In genomic region chr15:89623626-89623959, GRCm38 (mm10) we compare ENCODE assay signal across 7 mouse cellular contexts. TPM values are rescaled to one million over a fixed set of nuclear protein-coding genes. Genes with fewer than 3 reads are reported as not detected.
A peak's percentile ranks its signal among the peaks of the same experiment; 100 is the strongest.
DNase-seq lines count a peak whose midpoint lies in the region; ATAC-seq and TF ChIP-seq lines count a peak whose summit lies in the region.

No protein-coding gene starts in this region.

- H3K4me2 ChIP-seq in embryonic facial prominence, embryonic 13.5 days: no peak overlapping the region

- no peak overlapping the region for H3K27ac ChIP-seq in bone marrow, adult 2 months (ENCODE audit: control insufficient read depth, insufficient read depth, low read depth, low read length, poor library complexity)
- H3K27ac ChIP-seq in embryonic facial prominence, embryonic 13.5 days: no peak overlapping the region

- 0 out of 2 replicates have a peak, but pooled peaks have one; percentile 15 for ATAC-seq in embryonic facial prominence, embryonic 13.5 days (ENCODE audit: insufficient number of reproducible peaks, insufficient read depth, low FRiP score, low TSS enrichment, low read depth)

- no peak for TF ChIP-seq POLR2A in bone marrow, adult 2 months (IDR thresholded peaks at IDR 0.05; ENCODE audit: borderline replicate concordance, control insufficient read depth, low read depth, low read length)
- TF ChIP-seq POLR2A in lung, adult 2 months (IDR thresholded peaks at IDR 0.05; ENCODE audit: borderline replicate concordance, extremely low read depth, low read depth, low read length): no peak

- peak; percentile 39 for DNase-seq in MEL-GATA-1-ER (ENCODE audit: extremely low read depth, low read depth)
- peak; percentile 72 to 81 for DNase-seq in heart, postnatal 10 days
- DNase-seq in large intestine, adult 2 months (ENCODE audit: low read depth, low spot score): peak; percentile 18
- peak; percentile 44 for DNase-seq in lung, adult 2 months
- DNase-seq in retina, adult 2 months (ENCODE audit: low read depth, low spot score): peak; percentile 51

- TF ChIP-seq CTCF in bone marrow, adult 2 months (IDR thresholded peaks at IDR 0.05; ENCODE audit: control insufficient read depth, insufficient read depth, low read length): peak; percentile 62
- TF ChIP-seq CTCF in lung, adult 2 months (IDR thresholded peaks at IDR 0.05; ENCODE audit: insufficient read depth, low read length): peak; percentile 70

- 7% methylated on average over 6 of the region's 6 CpGs for WGBS in bone marrow, adult 2 months
- WGBS in embryonic facial prominence, embryonic 13.5 days: 10% methylated on average over 6 of the region's 6 CpGs
- 6% methylated on average over 6 of the region's 6 CpGs for WGBS in large intestine, adult 2 months
- WGBS in lung, adult 2 months: 5% methylated on average over 6 of the region's 6 CpGs

- no peaks in the 10 kb centered on the region for H3K27me3 ChIP-seq in embryonic facial prominence, embryonic 13.5 days

- H3K36me3 ChIP-seq in embryonic facial prominence, embryonic 13.5 days: no peaks in the 10 kb centered on the region

- no peak overlapping the region for H3K9ac ChIP-seq in embryonic facial prominence, embryonic 13.5 days

- H3K9me3 ChIP-seq in embryonic facial prominence, embryonic 13.5 days: no peaks in the 10 kb centered on the region

- H3K4me3 ChIP-seq in bone marrow, adult 2 months (replicated peaks; ENCODE audit: control insufficient read depth, low read depth, low read length): no peak overlapping the region
- no peak overlapping the region for H3K4me3 ChIP-seq in embryonic facial prominence, embryonic 13.5 days
- H3K4me3 ChIP-seq in lung, adult 2 months (replicated peaks; ENCODE audit: extremely low read depth, low read depth, low read length): no peak overlapping the region

- no peaks in the 10 kb centered on the region for H3K4me1 ChIP-seq in bone marrow, adult 2 months (ENCODE audit: control insufficient read depth, insufficient read depth, low read length)
- no peaks in the 10 kb centered on the region for H3K4me1 ChIP-seq in embryonic facial prominence, embryonic 13.5 days
- H3K4me1 ChIP-seq in lung, adult 2 months (ENCODE audit: control insufficient read depth, insufficient read depth, low read length): no peaks in the 10 kb centered on the region

- intact Hi-C loops in heart, postnatal 10 days (cut with DNase I): loop anchor here (2.0 to 5.0 kb wide), 2 partner anchors 469 to 591 kb away; no protein-coding TSS in a partner anchor

RNA-seq across cellular contexts. Expression of gene Rabl2, which starts 31.9 kb away (rescaled TPM):
- polyA plus RNA-seq in bone marrow, adult 2 months (2011; ENCODE audit: insufficient read depth, insufficient read length, low replicate concordance, missing spikeins): 2.3 and 2.4 TPM in 2 replicates
- polyA plus RNA-seq in embryonic facial prominence, embryonic 13.5 days (2015; fragmentation: Nextera tagmentation; extraction: Ambion mirVana): 51.5 and 54.8 TPM in 2 replicates
- total RNA-seq in heart, postnatal 10 days (2021): 1 to 10 TPM; 8.0 to 9.1 TPM
- 6.2 and 7.2 TPM in 2 replicates for polyA plus RNA-seq in large intestine, adult 2 months (2012; rRNA removed)
- 14.7 and 18.7 TPM in 2 replicates for polyA plus RNA-seq in lung, adult 2 months (2012; rRNA removed)

RNA-seq across cellular contexts. Expression of gene Acr, which starts 55.5 kb away (rescaled TPM):
- polyA plus RNA-seq in bone marrow, adult 2 months (2011; ENCODE audit: insufficient read depth, insufficient read length, low replicate concordance, missing spikeins): not detected in 2 replicates
- 0.35 and 0.48 TPM in 2 replicates for polyA plus RNA-seq in embryonic facial prominence, embryonic 13.5 days (2015; fragmentation: Nextera tagmentation; extraction: Ambion mirVana)
- total RNA-seq in heart, postnatal 10 days (2021): 1 to 10 TPM in 1 of 2 experiments, under 1 TPM in 1; 0.55 to 1.5 TPM
- polyA plus RNA-seq in large intestine, adult 2 months (2012; rRNA removed): 0.19 and 0.40 TPM in 2 replicates
- polyA plus RNA-seq in lung, adult 2 months (2012; rRNA removed): 2.8 and 2.9 TPM in 2 replicates

Comparison
In these comparisons a context has a peak if more than half of its experiments do, and no peak if none do; other contexts are left out.
1. DNase-seq: peak in every context shown above with its lines; median percentile 76 in heart, postnatal 10 days; 51 in retina, adult 2 months; 44 in lung, adult 2 months; 39 in MEL-GATA-1-ER; 18 in large intestine, adult 2 months.